16 mouse cellular contexts compared by ENCODE assay signal in the genomic region with DNA sequence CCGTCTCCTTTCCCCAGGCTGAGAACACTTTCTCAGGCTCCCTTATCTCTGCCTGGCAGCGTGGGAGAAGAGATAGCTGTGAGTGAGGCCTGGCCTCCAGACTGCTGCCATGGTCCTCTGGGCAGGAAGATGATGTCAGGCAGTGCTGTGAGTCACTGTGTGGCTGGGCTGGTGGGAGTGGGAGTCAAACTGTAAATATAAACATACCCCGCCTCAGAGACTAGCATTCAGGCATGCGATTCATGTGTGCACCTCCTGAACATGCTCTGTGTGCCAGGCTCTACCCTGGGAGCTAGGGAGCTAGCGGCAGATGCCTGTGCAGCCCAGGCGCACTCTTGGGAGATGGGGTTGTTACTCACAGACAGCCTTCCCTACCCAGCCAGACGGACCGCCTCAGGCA. TPM values are rescaled to one million over a fixed set of nuclear protein-coding genes. Genes with fewer than 3 reads are reported as not detected.
DNase-seq lines count a peak whose midpoint lies in the region; ATAC-seq and TF ChIP-seq lines count a peak whose summit lies in the region.
"Had no signal": no experiment of that assay in that cellular context is flagged by ENCODE, and none has a peak within 500 bp of the region (broad histone marks: within the 10 kb centered on the region; RNA-seq: fewer than 3 reads in every experiment).

No protein-coding gene starts in this region.

- no peak for TF ChIP-seq CTCF in stomach, postnatal 0 days (IDR thresholded peaks at IDR 0.05; ENCODE audit: low read depth)

- WGBS in stomach, postnatal 0 days = 37% methylated on average over 8 of the region's 8 CpGs

- no peaks in the 10 kb centered on the region for H3K36me3 ChIP-seq in stomach, postnatal 0 days (ENCODE audit: control insufficient read depth, insufficient read depth, low read length)
- H3K36me3 ChIP-seq: neural tube, embryonic 13.5 days had no signal

- H3K27ac ChIP-seq in stomach, postnatal 0 days (replicated peaks) = 0 out of 2 replicates have a peak overlapping the region, but pooled peaks have one; percentile 13
- H3K27ac ChIP-seq: neural tube, embryonic 13.5 days had no signal

- H3K4me2 ChIP-seq in stomach, postnatal 0 days (replicated peaks; ENCODE audit: low read depth) = no peak overlapping the region
- H3K4me2 ChIP-seq: neural tube, embryonic 13.5 days had no signal

- H3K9ac ChIP-seq in stomach, postnatal 0 days (ENCODE audit: low read length) = no peak overlapping the region
- H3K9ac ChIP-seq: neural tube, embryonic 13.5 days had no signal

- intact Hi-C loops in heart, postnatal 25 days (cut with DNase I) = no loop called here

- H3K4me3 ChIP-seq in stomach, postnatal 0 days (ENCODE audit: low read depth, low read length) = no peak overlapping the region
- H3K4me3 ChIP-seq: erythroblast, embryonic 14.5 days; neural tube, embryonic 13.5 days had no signal

- no peak for TF ChIP-seq EP300 in stomach, postnatal 0 days (optimal IDR thresholded peaks at IDR 0.05)

- no peaks in the 10 kb centered on the region for H3K9me3 ChIP-seq in stomach, postnatal 0 days (ENCODE audit: control insufficient read depth, low read length)
- H3K9me3 ChIP-seq: neural tube, embryonic 13.5 days had no signal

- H3K4me1 ChIP-seq in stomach, postnatal 0 days (replicated peaks; ENCODE audit: control insufficient read depth, insufficient read depth) = no peaks in the 10 kb centered on the region; the same call in 1 of the 2 replicates

- ATAC-seq in stomach, postnatal 0 days (ENCODE audit: low FRiP score, low TSS enrichment) = peak; percentile 51; the same call in 1 of the 2 replicates

- no peaks in the 10 kb centered on the region for H3K27me3 ChIP-seq in stomach, postnatal 0 days (ENCODE audit: control insufficient read depth, insufficient read depth, low read length)
- H3K27me3 ChIP-seq: neural tube, embryonic 13.5 days had no signal

- DNase-seq in heart, adult 18-20 months = peak; percentile 13 to 17
- DNase-seq in heart, postnatal 25 days (ENCODE audit: low spot score) = no peak
- peak; percentile 69 for DNase-seq in ovary, adult 18-20 months (ENCODE audit: low spot score)
- no peak for DNase-seq in ovary, postnatal 10 days (ENCODE audit: low spot score)
- peak; percentile 8 for DNase-seq in embryo, embryonic 9.5 days (ENCODE audit: extremely low spot score)
- peak; percentile 55 for DNase-seq in stomach, postnatal 0 days (ENCODE audit: low spot score)
- no peak for DNase-seq in gastrocnemius, postnatal 4 days (ENCODE audit: low spot score in 2 of 2)
- no peak for DNase-seq in spleen, adult 18-20 months
- DNase-seq: cerebellum, adult 9-11 months; gastrocnemius, postnatal 10 days; kidney, postnatal 14 days had no signal

RNA-seq across cellular contexts. Expression of gene Krt79, which starts 1.8 kb away (rescaled TPM):
- total RNA-seq in heart, adult 18-20 months (2021) = not detected
- total RNA-seq in heart, postnatal 25 days (2021) = not detected
- polyA plus RNA-seq in stomach, postnatal 0 days (2015; fragmentation: Nextera tagmentation; extraction: Ambion mirVana) = 12.2 and 14.3 TPM in 2 replicates
- under 1 TPM; 0.44 to 0.47 TPM for total RNA-seq in gastrocnemius, postnatal 4 days (2021)
- total RNA-seq: CH12.LX; gastrocnemius, postnatal 10 days; megakaryocyte progenitor cell, adult 5-6 weeks had no signal
- polyA plus RNA-seq: erythroblast, embryonic 14.5 days had no signal

RNA-seq across cellular contexts. Expression of gene Krt78, which starts 12.1 kb away (rescaled TPM):
- total RNA-seq in heart, adult 18-20 months (2021) = under 1 TPM in 1 of 2 experiments, not detected in 1; 0.07 TPM
- not detected for total RNA-seq in heart, postnatal 25 days (2021)
- 49.3 and 73.4 TPM in 2 replicates for polyA plus RNA-seq in stomach, postnatal 0 days (2015; fragmentation: Nextera tagmentation; extraction: Ambion mirVana)
- total RNA-seq in gastrocnemius, postnatal 4 days (2021) = not detected
- total RNA-seq: CH12.LX; gastrocnemius, postnatal 10 days; megakaryocyte progenitor cell, adult 5-6 weeks had no signal
- polyA plus RNA-seq: neural tube, embryonic 13.5 days had no signal

RNA-seq across cellular contexts. Expression of gene Krt4, which starts 17.4 kb away (rescaled TPM):
- under 1 TPM in 1 of 2 experiments, not detected in 1; 0.33 TPM for total RNA-seq in heart, adult 18-20 months (2021)
- not detected for total RNA-seq in heart, postnatal 25 days (2021)
- polyA plus RNA-seq in stomach, postnatal 0 days (2015; fragmentation: Nextera tagmentation; extraction: Ambion mirVana) = 4,471 and 4,814 TPM in 2 replicates
- under 1 TPM; 0.44 to 0.67 TPM for total RNA-seq in gastrocnemius, postnatal 4 days (2021)
- total RNA-seq: CH12.LX had no signal
- polyA plus RNA-seq: erythroblast, embryonic 14.5 days had no signal

RNA-seq across cellular contexts. Expression of gene Krt76, which starts 49.2 kb away (rescaled TPM):
- total RNA-seq in heart, adult 18-20 months (2021) = not detected
- total RNA-seq in heart, postnatal 25 days (2021) = not detected
- 1.9 and 2.2 TPM in 2 replicates for polyA plus RNA-seq in stomach, postnatal 0 days (2015; fragmentation: Nextera tagmentation; extraction: Ambion mirVana)
- not detected for total RNA-seq in gastrocnemius, postnatal 4 days (2021)
- total RNA-seq: CH12.LX; gastrocnemius, postnatal 10 days; megakaryocyte progenitor cell, adult 5-6 weeks had no signal
- polyA plus RNA-seq: erythroblast, embryonic 14.5 days; limb, embryonic 14.5 days; neural tube, embryonic 13.5 days had no signal

Comparison
In these comparisons a context has a peak if more than half of its experiments do, and no peak if none do; other contexts are left out.
1. DNase-seq: peak in heart, adult 18-20 months (2 of 2), ovary, adult 18-20 months (single experiment), embryo, embryonic 9.5 days (single experiment) and stomach, postnatal 0 days (single experiment); none in heart, postnatal 25 days (single experiment), ovary, postnatal 10 days (single experiment), gastrocnemius, postnatal 4 days (0 of 2) and spleen, adult 18-20 months (0 of 2).